Mouse (Mus musculus) heart, embryonic 14.5 days (tissue): Measurements from ENCODE around the gene 1110032F04Rik. TPM values are rescaled to one million over a fixed set of nuclear protein-coding genes. Genes with fewer than 3 reads are reported as not detected.
A peak's percentile ranks its signal among the peaks of the same experiment; 100 is the strongest.

ENCODE experiments used
- ATAC-seq: fragments of 200-750 bp; cut with Nextera tagmentation; 2 replicates; pipeline ENCODE4 v1.8.0; 2017; ENCODE audit warnings: low read depth, moderate TSS enrichment; ENCODE audit not compliant: insufficient number of reproducible peaks, insufficient read depth, low FRiP score
- H3K27ac ChIP-seq, 2 experiments: fragments of 200-500 bp in 1 of 2; fragments of 300-500 bp in 1 of 2; sonication (generic) in 1 of 2; replicated peaks in 1 of 2; 2 replicates each; pipeline ENCODE4 v1.5.1; 2012 to 2014; ENCODE audit warnings: low read depth in 2 of 2, low read length in 2 of 2, control low read depth in 1 of 2, mild to moderate bottlenecking in 1 of 2, mixed read lengths in 1 of 2; ENCODE audit not compliant: control insufficient read depth in 1 of 2, insufficient read depth in 1 of 2
- H3K27me3 ChIP-seq: fragments of 300-500 bp; sonication (generic); 2 replicates; pipeline ENCODE4 v1.6.1; 2014; ENCODE audit warnings: mild to moderate bottlenecking, low read length, control low read depth; ENCODE audit not compliant: control insufficient read depth, insufficient read depth
- H3K36me3 ChIP-seq: fragments of 300-500 bp; sonication (generic); 2 replicates; pipeline ENCODE4 v1.6.1; 2014; ENCODE audit warnings: mild to moderate bottlenecking, control low read depth, low read length, mixed read lengths; ENCODE audit not compliant: control insufficient read depth, insufficient read depth
- H3K4me1 ChIP-seq, 2 experiments: fragments of 200-500 bp in 1 of 2; fragments of 300-500 bp in 1 of 2; sonication (generic) in 1 of 2; 2 replicates each; pipeline ENCODE4 v1.6.1; 2012 to 2014; ENCODE audit warnings: low read length in 2 of 2, control low read depth in 1 of 2, mixed read lengths in 1 of 2; ENCODE audit not compliant: control insufficient read depth in 2 of 2, insufficient read depth in 2 of 2
- H3K4me2 ChIP-seq: fragments of 300-500 bp; sonication (generic); 2 replicates; pipeline ENCODE4 v1.6.1; 2014; ENCODE audit warnings: mild to moderate bottlenecking, low read length
- H3K4me3 ChIP-seq, 2 experiments: fragments of 200-500 bp in 1 of 2; fragments of 300-500 bp in 1 of 2; sonication (generic) in 1 of 2; 2 replicates each; pipeline ENCODE4 v1.5.1; 2012 to 2014; ENCODE audit warnings: low read length in 2 of 2, mild to moderate bottlenecking in 2 of 2, control low read depth in 1 of 2, low read depth in 1 of 2, moderate library complexity in 1 of 2; ENCODE audit not compliant: control insufficient read depth in 1 of 2, insufficient read depth in 1 of 2
- H3K9ac ChIP-seq: fragments of 300-500 bp; sonication (generic); 2 replicates; pipeline ENCODE4 v1.6.1; 2014; ENCODE audit warnings: mild to moderate bottlenecking, low read length
- H3K9me3 ChIP-seq: fragments of 300-500 bp; sonication (generic); 2 replicates; pipeline ENCODE4 v1.6.1; 2016; ENCODE audit warnings: low read length, control low read depth; ENCODE audit not compliant: control insufficient read depth
- WGBS: fragments of 180-500 bp; shearing (Covaris S2); extraction: QIAGEN DNeasy Blood & Tissue Kit; methylation state at CpG from one replicate; pipeline ENCODE4 v1.1.7; 2014; 5-methylcytosine and 5-hydroxymethylcytosine counted together
- polyA plus RNA-seq: library from polyadenylated mRNA; unstranded; fragments of >200 nt; fragmentation: Nextera tagmentation; extraction: Ambion mirVana; gene quantifications from 2 replicates; pipeline ENCODE4 v1.2.1, GENCODE M21; 2014

Gene 1110032F04Rik
- polyA plus RNA-seq, 1 experiment from 2014 or later, result 12.0 TPM

GRCm38 (mm10) chr3:68829944-68830343 lies 39.4 kb upstream of the 1110032F04Rik start:
- ATAC-seq, result no peak
- WGBS, result 77% methylated on average over 3 of the region's 3 CpGs

DNA sequence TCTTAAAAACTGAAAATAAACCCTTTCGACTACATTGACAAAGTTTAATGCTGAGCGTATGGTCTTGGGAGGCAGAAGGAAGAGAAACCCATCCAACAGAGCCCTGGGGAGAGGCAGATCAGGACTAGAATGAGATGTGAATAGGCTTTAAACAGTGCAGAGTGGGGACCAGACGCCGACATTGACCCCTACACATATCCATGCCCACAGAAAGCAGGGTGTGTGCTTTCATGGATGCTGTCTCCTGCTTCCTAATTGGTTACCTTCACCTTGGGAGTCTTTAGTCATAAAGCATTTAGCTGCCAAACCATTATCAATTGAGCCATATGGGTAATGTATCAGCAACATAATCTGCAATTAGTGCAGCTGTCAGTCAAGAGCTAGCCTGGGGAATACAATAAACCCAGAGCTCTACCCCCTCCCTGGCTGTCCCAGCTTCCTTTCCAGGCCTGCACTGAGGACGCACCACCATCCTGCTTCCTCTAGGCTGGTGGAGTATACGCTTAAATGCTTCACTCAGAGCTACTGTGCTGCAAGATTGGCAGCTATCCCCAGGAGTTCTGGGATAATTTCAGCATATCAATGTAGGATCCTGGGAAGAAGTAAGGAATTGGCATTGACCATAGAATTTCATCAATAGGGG lies 32.4 kb upstream of the 1110032F04Rik start:
- Histone ChIP-seq H3K4me1 (no peaks in the 10 kb centered on the region), H3K27me3 (no peaks in the 10 kb centered on the region), H3K4me2 (no peak overlapping the region), H3K9ac (no peak overlapping the region), H3K27ac (no peak overlapping the region), H3K9me3 (no peaks in the 10 kb centered on the region), H3K36me3 (no peaks in the 10 kb centered on the region), H3K4me3 (no peak overlapping the region)
- 79% methylated on average over 6 of the region's 6 CpGs for WGBS
- ATAC-seq, result no peak

More at GRCm38 (mm10) chr3:68829944-68830343, 39.4 kb upstream of the 1110032F04Rik start:
- Histone ChIP-seq H3K27ac (no peak overlapping the region), H3K9ac (no peak overlapping the region), H3K4me3 (no peak overlapping the region), H3K27me3 (no peaks in the 10 kb centered on the region), H3K9me3 (no peaks in the 10 kb centered on the region), H3K36me3 (no peaks in the 10 kb centered on the region), H3K4me2 (no peak overlapping the region), H3K4me1 (no peaks in the 10 kb centered on the region)

DNA sequence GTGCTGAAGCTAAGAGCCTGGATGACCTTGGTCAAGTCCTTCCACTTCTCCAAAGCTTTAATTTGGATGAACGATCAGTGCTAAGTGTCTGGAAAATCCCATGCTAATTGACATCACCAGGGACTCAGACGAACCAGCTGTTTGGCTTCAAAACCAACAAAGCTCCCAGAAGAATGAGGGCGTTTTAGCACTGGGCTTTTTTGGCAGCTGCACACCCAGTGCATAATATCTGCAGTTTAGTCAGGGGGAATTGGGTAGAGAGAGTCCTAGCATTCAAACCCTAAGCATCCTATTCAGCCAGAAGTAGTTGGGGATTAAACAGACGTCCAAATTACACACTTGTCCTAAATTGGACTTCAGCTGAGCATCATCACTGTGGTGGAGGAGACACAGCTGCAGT lies 29.2 kb upstream of the 1110032F04Rik start:
- ATAC-seq, result no peak
- H3K36me3 ChIP-seq, result no peaks in the 10 kb centered on the region
- no peak overlapping the region for H3K9ac ChIP-seq
- H3K27me3 ChIP-seq, result no peaks in the 10 kb centered on the region
- H3K27ac ChIP-seq, result no peak overlapping the region
- 53% methylated on average over 4 of the region's 4 CpGs for WGBS
- no peak overlapping the region for H3K4me2 ChIP-seq
- H3K4me3 ChIP-seq, result no peak overlapping the region
- no peaks in the 10 kb centered on the region for H3K4me1 ChIP-seq
- 0 out of 2 replicates have a peak, but pooled peaks cover 3% of the 10 kb centered on the region for H3K9me3 ChIP-seq

- 92% methylated on average over 4 of the region's 4 CpGs for WGBS
- no peaks in the 10 kb centered on the region for H3K36me3 ChIP-seq
- no peaks in the 10 kb centered on the region for H3K27me3 ChIP-seq
- ATAC-seq, result no peak
- H3K4me3 ChIP-seq, result no peak overlapping the region
- H3K9ac ChIP-seq, result no peak overlapping the region
- H3K9me3 ChIP-seq, result 0 out of 2 replicates have a peak, but pooled peaks cover 3% of the 10 kb centered on the region
- no peaks in the 10 kb centered on the region for H3K4me1 ChIP-seq
- no peak overlapping the region for H3K4me2 ChIP-seq
- H3K27ac ChIP-seq, result no peak overlapping the region
Measured at GRCm38 (mm10) chr3:68844025-68844424, 25.4 kb upstream of the 1110032F04Rik start.

DNA sequence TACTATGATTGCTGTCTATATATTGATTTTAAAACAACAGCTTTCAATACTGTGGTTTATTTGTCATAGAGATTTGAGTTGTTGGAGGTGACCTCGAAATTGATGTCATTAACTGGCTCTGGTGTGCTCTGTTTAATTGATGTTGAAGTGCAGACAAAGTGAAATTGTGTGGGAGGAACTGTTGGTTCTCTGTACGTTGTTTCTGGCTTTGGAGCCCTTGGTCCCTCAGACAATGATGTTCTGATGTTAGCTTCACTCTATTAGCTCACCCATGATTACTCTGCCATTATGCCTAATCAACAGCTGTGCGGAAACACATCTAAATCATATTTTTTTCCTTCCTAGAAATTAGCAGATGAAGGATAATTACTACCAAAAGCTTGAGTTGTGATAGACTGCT lies 21.1 kb upstream of the 1110032F04Rik start:
- WGBS, result 61% methylated on average over 3 of the region's 3 CpGs

DNA sequence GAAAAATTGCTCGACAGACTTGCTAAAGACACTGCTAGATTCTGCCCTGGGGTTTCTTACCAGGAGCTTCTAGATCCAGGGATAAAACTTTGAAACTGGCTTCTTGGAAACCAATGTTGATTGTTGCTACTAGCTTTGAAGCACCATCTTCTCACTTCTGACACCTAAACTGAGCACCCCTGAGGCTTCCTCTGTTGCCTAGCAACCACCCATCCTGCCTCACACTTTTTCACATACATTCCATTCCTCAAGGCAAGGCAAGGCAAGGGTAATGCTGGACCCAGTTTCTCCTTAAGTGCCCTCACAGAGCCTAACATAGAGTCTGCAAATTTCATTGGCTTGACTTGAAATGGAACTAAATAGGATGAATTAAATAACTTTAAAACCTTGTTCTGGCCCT lies 17.0 kb upstream of the 1110032F04Rik start:
- ATAC-seq, result no peak
- H3K27me3 ChIP-seq, result no peaks in the 10 kb centered on the region
- 77% methylated on average over 1 of the region's 1 CpGs for WGBS
- no peak overlapping the region for H3K27ac ChIP-seq
- no peaks in the 10 kb centered on the region for H3K4me1 ChIP-seq
- no peaks in the 10 kb centered on the region for H3K9me3 ChIP-seq
- no peaks in the 10 kb centered on the region for H3K36me3 ChIP-seq
- H3K4me2 ChIP-seq, result no peak overlapping the region
- H3K9ac ChIP-seq, result no peak overlapping the region
- no peak overlapping the region for H3K4me3 ChIP-seq

More for the DNA sequence above, 21.1 kb upstream of the 1110032F04Rik start:
- Histone ChIP-seq H3K4me3 (no peak overlapping the region), H3K4me1 (no peaks in the 10 kb centered on the region), H3K36me3 (no peaks in the 10 kb centered on the region), H3K27me3 (no peaks in the 10 kb centered on the region), H3K9ac (no peak overlapping the region), H3K27ac (no peak overlapping the region), H3K9me3 (0 out of 2 replicates have a peak, but pooled peaks cover 3% of the 10 kb centered on the region), H3K4me2 (no peak overlapping the region)
- ATAC-seq, result no peak

DNA sequence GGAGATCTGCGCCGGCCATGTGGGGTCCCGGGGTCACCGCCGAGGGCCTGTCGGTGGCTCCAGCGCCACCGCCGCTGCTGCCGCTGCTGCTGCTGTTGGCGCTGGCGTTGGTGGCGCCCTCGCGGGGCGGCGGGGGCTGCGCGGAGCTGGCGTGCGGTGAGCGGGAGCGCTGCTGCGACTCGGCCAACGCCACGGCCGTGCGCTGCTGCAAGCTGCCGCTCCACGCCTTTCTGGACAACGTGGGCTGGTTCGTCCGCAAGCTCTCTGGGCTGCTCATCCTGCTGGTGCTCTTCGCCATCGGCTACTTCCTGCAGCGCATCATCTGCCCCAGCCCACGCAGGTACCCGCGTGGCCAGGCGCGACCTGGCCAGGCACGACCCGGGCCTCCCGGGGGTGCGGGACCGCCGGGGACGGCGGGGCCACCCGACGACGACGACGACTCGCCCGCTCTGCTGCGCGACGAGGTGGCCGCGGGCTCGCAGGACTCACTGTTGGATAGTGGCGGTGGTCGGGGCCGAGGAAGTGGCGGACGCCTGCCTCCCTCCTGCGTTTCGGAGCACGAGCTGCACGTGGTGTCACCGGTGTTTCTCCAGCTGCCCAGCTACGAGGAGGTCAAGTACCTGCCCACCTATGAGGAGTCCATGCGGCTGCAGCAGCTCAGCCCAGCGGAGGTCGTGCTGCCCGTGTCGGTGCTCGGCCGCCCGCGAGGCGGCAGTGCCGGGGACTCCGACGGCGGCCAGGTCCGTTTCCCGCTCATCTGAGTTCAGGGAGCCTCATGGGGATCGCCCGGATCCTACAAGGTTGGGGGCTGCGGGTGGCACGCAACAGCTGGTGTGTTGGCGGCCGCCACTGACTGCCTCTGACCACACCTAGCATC lies 543 bp downstream of the 1110032F04Rik start:
- ATAC-seq, result peak; percentile 59
- H3K27ac ChIP-seq, result peak overlapping the region; percentile 6 to 55; a peak in 3 of 4 replicates
- WGBS, result under 1% methylated on average over 95 of the region's 96 CpGs

More for the DNA sequence above, 543 bp downstream of the 1110032F04Rik start:
- peak overlapping the region; percentile 80 for H3K9ac ChIP-seq
- H3K4me2 ChIP-seq, result peak overlapping the region; percentile 100
- H3K36me3 ChIP-seq, result no peaks in the 10 kb centered on the region
- peaks cover 23% of the 10 kb centered on the region for H3K27me3 ChIP-seq
- no peaks in the 10 kb centered on the region for H3K9me3 ChIP-seq
- peaks cover 7% of the 10 kb centered on the region in 2 experiments; a peak in 1 of 4 replicates for H3K4me1 ChIP-seq
- peak overlapping the region; percentile 71 to 73 for H3K4me3 ChIP-seq
